Mouse (Mus musculus) heart, postnatal 0 days (tissue): ENCODE data around the gene D6Wsu163e. TPM values are rescaled to one million over a fixed set of nuclear protein-coding genes. Genes with fewer than 3 reads are reported as not detected.
A peak's percentile ranks its signal among the peaks of the same experiment; 100 is the strongest.

Source experiments
- ATAC-seq: fragments of 200-750 bp; cut with Nextera tagmentation; 2 replicates; pipeline ENCODE4 v1.8.0; 2017; ENCODE audit warnings: low read depth, moderate number of reproducible peaks, moderate library complexity; ENCODE audit not compliant: insufficient read depth
- DNase-seq: peaks from one replicate; pipeline ENCODE4 v3.0.0-alpha.2; 2016; ENCODE audit warnings: low spot score
- H3K27ac ChIP-seq: fragments of 300-500 bp; sonication (generic); 2 replicates; pipeline ENCODE4 v1.5.1; 2014; ENCODE audit warnings: low read depth, mild to moderate bottlenecking
- H3K27me3 ChIP-seq: fragments of 300-500 bp; sonication (generic); 2 replicates; pipeline ENCODE4 v1.6.1; 2014; ENCODE audit warnings: low read length, mixed read lengths; ENCODE audit not compliant: control insufficient read depth, insufficient read depth
- H3K36me3 ChIP-seq: fragments of 300-500 bp; sonication (generic); replicated peaks from 2 replicates; pipeline ENCODE4 v1.6.1; 2014; ENCODE audit warnings: low read length, mixed read lengths; ENCODE audit not compliant: control insufficient read depth, insufficient read depth
- H3K4me1 ChIP-seq: fragments of 300-500 bp; sonication (generic); 2 replicates; pipeline ENCODE4 v1.6.1; 2014; ENCODE audit warnings: antibody characterized with exemption; ENCODE audit not compliant: control insufficient read depth, insufficient read depth
- H3K4me2 ChIP-seq: fragments of 300-500 bp; sonication (generic); 2 replicates; pipeline ENCODE4 v1.6.1; 2014; ENCODE audit warnings: low read depth, mild to moderate bottlenecking, low read length, moderate library complexity
- H3K4me3 ChIP-seq: fragments of 300-500 bp; sonication (generic); 2 replicates; pipeline ENCODE4 v1.5.1; 2014; ENCODE audit warnings: low read depth, low read length
- H3K9ac ChIP-seq: fragments of 300-500 bp; sonication (generic); replicated peaks from 2 replicates; pipeline ENCODE4 v1.6.1; 2014; ENCODE audit warnings: low read depth, low read length, mixed read lengths
- H3K9me3 ChIP-seq: fragments of 300-500 bp; sonication (generic); replicated peaks from 2 replicates; pipeline ENCODE4 v1.6.1; 2016; ENCODE audit warnings: low read length; ENCODE audit not compliant: control insufficient read depth
- CTCF ChIP-seq: IDR thresholded peaks from 2 replicates; pipeline ENCODE4 v1.5.1; 2016; ENCODE audit warnings: antibody characterized with exemption, control low read depth, low read depth
- EP300 ChIP-seq: IDR thresholded peaks from 2 replicates; pipeline ENCODE4 v1.6.1; 2016; ENCODE audit warnings: antibody characterized with exemption, low read depth
- WGBS: fragments of 180-500 bp; shearing (Covaris S2); extraction: QIAGEN DNeasy Blood & Tissue Kit; methylation state at CpG from one replicate; pipeline ENCODE4 v1.1.7; 2014; 5-methylcytosine and 5-hydroxymethylcytosine counted together
- polyA plus RNA-seq: library from polyadenylated mRNA; unstranded; fragments of >200 nt; fragmentation: Nextera tagmentation; extraction: Ambion mirVana; gene quantifications from 2 replicates; pipeline ENCODE4 v1.2.1, GENCODE M21; 2015
- total RNA-seq: library from RNA; depleted of rRNA; stranded (reverse); fragments of >200 nt; gene quantifications from 2 replicates; pipeline ENCODE4 v1.2.3, GENCODE M21; 2014; ENCODE audit warnings: low replicate concordance; rRNA removed

Gene D6Wsu163e
- total RNA-seq (3.8 and 5.3 TPM in 2 replicates), polyA plus RNA-seq (10.7 and 11.9 TPM in 2 replicates)

GRCm38 (mm10) chr6:126939487-126940171 lies at the start of gene D6Wsu163e, which contains the start of gene Rad51ap1:
Gene D6Wsu163e, plus strand, starts transcription at chr6:126939962.
Gene Rad51ap1, minus strand, starts transcription at chr6:126939587.
- 1% methylated on average over 33 of the region's 33 CpGs for WGBS
- H3K4me1 ChIP-seq: peaks cover 20% of the 10 kb centered on the region
- no peaks in the 10 kb centered on the region for H3K9me3 ChIP-seq
- H3K4me3 ChIP-seq: peak within 1 kb of the TSS; percentile 71
- H3K36me3 ChIP-seq: peaks cover 30% of the 10 kb centered on the region
- DNase-seq (peak; percentile 96), ATAC-seq (peak; percentile 99)
- H3K9ac ChIP-seq: peak within 1 kb of the TSS; percentile 71
- H3K27ac ChIP-seq: peak within 1 kb of the TSS; percentile 61
- H3K4me2 ChIP-seq: peak within 1 kb of the TSS; percentile 87
- no peak for TF ChIP-seq CTCF
- TF ChIP-seq EP300: peak; percentile 73; the same call in 1 of the 2 replicates
- no peaks in the 10 kb centered on the region for H3K27me3 ChIP-seq

- H3K9ac ChIP-seq: no peak overlapping the region
- DNase-seq: no peak
- no peaks in the 10 kb centered on the region for H3K36me3 ChIP-seq
- no peaks in the 10 kb centered on the region for H3K4me1 ChIP-seq
- no peak overlapping the region for H3K4me3 ChIP-seq
- no peak overlapping the region for H3K4me2 ChIP-seq
- H3K9me3 ChIP-seq: no peaks in the 10 kb centered on the region
- ATAC-seq: no peak
- TF ChIP-seq CTCF: no peak
- TF ChIP-seq EP300: no peak
- WGBS: 69% methylated on average over 4 of the region's 5 CpGs
- no peak overlapping the region for H3K27ac ChIP-seq
- no peaks in the 10 kb centered on the region for H3K27me3 ChIP-seq
These were observed 32.4 kb upstream of the D6Wsu163e start for GRCm38 (mm10) chr6:126907378-126907777.

- Histone ChIP-seq H3K27me3 (no peaks in the 10 kb centered on the region), H3K36me3 (no peaks in the 10 kb centered on the region), H3K9me3 (no peaks in the 10 kb centered on the region), H3K4me1 (no peaks in the 10 kb centered on the region), H3K9ac (no peak overlapping the region), H3K27ac (no peak overlapping the region), H3K4me2 (no peak overlapping the region), H3K4me3 (no peak overlapping the region)
- TF ChIP-seq EP300: no peak
- TF ChIP-seq CTCF: no peak
- 39% methylated on average over 3 of the region's 3 CpGs for WGBS
- no peak for DNase-seq
- ATAC-seq: no peak
These were observed 31.9 kb upstream of the D6Wsu163e start for GRCm38 (mm10) chr6:126907876-126908275.

- H3K4me3 ChIP-seq: no peak overlapping the region
- H3K4me2 ChIP-seq: no peak overlapping the region
- no peaks in the 10 kb centered on the region for H3K27me3 ChIP-seq
- H3K36me3 ChIP-seq: no peaks in the 10 kb centered on the region
- H3K9ac ChIP-seq: no peak overlapping the region
- WGBS: 48% methylated on average over 4 of the region's 4 CpGs
- no peaks in the 10 kb centered on the region for H3K9me3 ChIP-seq
- TF ChIP-seq EP300: no peak
- TF ChIP-seq CTCF: no peak
- no peaks in the 10 kb centered on the region for H3K4me1 ChIP-seq
- ATAC-seq (no peak), DNase-seq (no peak)
- H3K27ac ChIP-seq: no peak overlapping the region
These were observed 29.0 kb upstream of the D6Wsu163e start for GRCm38 (mm10) chr6:126910727-126911126.

GRCm38 (mm10) chr6:126914928-126915327 lies 24.8 kb upstream of the D6Wsu163e start:
- H3K36me3 ChIP-seq: no peaks in the 10 kb centered on the region
- 74% methylated on average over 5 of the region's 5 CpGs for WGBS
- no peak for TF ChIP-seq EP300

More at GRCm38 (mm10) chr6:126914928-126915327, 24.8 kb upstream of the D6Wsu163e start:
- H3K9me3 ChIP-seq: no peaks in the 10 kb centered on the region
- no peaks in the 10 kb centered on the region for H3K4me1 ChIP-seq
- H3K4me2 ChIP-seq: no peak overlapping the region
- no peak overlapping the region for H3K27ac ChIP-seq
- no peak for DNase-seq
- no peak overlapping the region for H3K9ac ChIP-seq
- H3K4me3 ChIP-seq: no peak overlapping the region
- no peak for ATAC-seq
- H3K27me3 ChIP-seq: no peaks in the 10 kb centered on the region
